Mouse (Mus musculus) left cerebral cortex, adult 6 months (tissue): ENCODE data around the gene Slc25a27. TPM values are rescaled to one million over a fixed set of nuclear protein-coding genes. Genes with fewer than 3 reads are reported as not detected.

Experiments
- long read RNA-seq, 2 experiments: library from polyadenylated mRNA; unstranded; transcript quantifications; one replicate each; pipeline ENCODE4 v2.0.0; 2019 to 2020
- polyA plus RNA-seq: library from polyadenylated mRNA; unstranded; fragments of <200 nt; fragmentation: Nextera tagmentation; gene quantifications from 2 replicates; pipeline ENCODE4 v1.2.3, GENCODE M21; 2021

Slc25a27 gene
- 19.0 and 23.4 TPM in 2 replicates for polyA plus RNA-seq
- long read RNA-seq, experiment 1, transcript Slc25a27-202 (1 exons, 1,273 nt): minor isoform, 16 of 182 reads
- long read RNA-seq, experiment 1, transcript Slc25a27-201 (9 exons, 2,895 nt): major isoform, 89 of 182 reads
- long read RNA-seq, experiment 1, partial matches to known transcripts: 11 of 182 reads
- long read RNA-seq, experiment 1, other reads (novel, unspliced or antisense): 66 of 182 reads
- long read RNA-seq, experiment 2, transcript Slc25a27-201 (9 exons, 2,895 nt): major isoform, 10 of 31 reads
- long read RNA-seq, experiment 2, partial matches to known transcripts: 6 of 31 reads
- long read RNA-seq, experiment 2, other reads (novel, unspliced or antisense): 13 of 31 reads

GRCm38 (mm10) chr17:43666576-43667289, at the start of gene Slc25a27:
Gene Slc25a27, minus strand, starts transcription at chr17:43667214.

GRCm38 (mm10) chr17:43667290-43667843, 353 bp upstream of the Slc25a27 start, which contains the start of gene Cyp39a1:
Gene Cyp39a1, plus strand, starts transcription at chr17:43667425.

GRCm38 (mm10) chr17:43629496-43630426, 37.3 kb downstream of the Slc25a27 start, which contains the start of gene Tdrd6:
Gene Tdrd6, minus strand, starts transcription at chr17:43630299.

Other genes starting within 250 kb of the Slc25a27 start
- not detected in 2 replicates for gene Mep1a, start 164.4 kb downstream of the Slc25a27 start, polyA plus RNA-seq
- gene Ankrd66, start 123.6 kb downstream of the Slc25a27 start, polyA plus RNA-seq: 0.21 and 0.76 TPM in 2 replicates
- gene Pla2g7, start 99.1 kb downstream of the Slc25a27 start, polyA plus RNA-seq: 206 and 221 TPM in 2 replicates
- 0.16 and 0.18 TPM in 2 replicates for gene Tdrd6, start 36.9 kb downstream of the Slc25a27 start, polyA plus RNA-seq
- gene Cyp39a1, start 211 bp upstream of the Slc25a27 start, polyA plus RNA-seq: 1.8 and 2.8 TPM in 2 replicates
- 120 and 211 TPM in 2 replicates for gene Rcan2, start 134.1 kb upstream of the Slc25a27 start, polyA plus RNA-seq